Mouse (Mus musculus) lung, embryonic 14.5 days (tissue): ENCODE measurements at regions not wholly inside any gene's neighbourhood (a gene's known extent, or its start where the extent isn't known, plus 50 kb on each side); places are given as distances from the start of the nearest gene placed in this dataset.

ENCODE experiments used
- ATAC-seq: fragments of 200-750 bp; cut with Nextera tagmentation; 2 replicates; pipeline ENCODE4 v1.8.0; 2017; ENCODE audit warnings: mild to moderate bottlenecking, moderate TSS enrichment, moderate library complexity; ENCODE audit not compliant: insufficient read depth
- DNase-seq: peaks from one replicate; pipeline ENCODE4 v3.0.0-alpha.2; 2015
- H3K27ac ChIP-seq: fragments of 300-500 bp; sonication (generic); 2 replicates; pipeline ENCODE4 v1.5.1; 2014; ENCODE audit warnings: low read depth, mild to moderate bottlenecking, moderate library complexity
- H3K27me3 ChIP-seq: fragments of 300-500 bp; sonication (generic); 2 replicates; pipeline ENCODE4 v1.6.1; 2014; ENCODE audit warnings: low read length, control low read depth; ENCODE audit not compliant: insufficient read depth
- H3K36me3 ChIP-seq: fragments of 300-500 bp; sonication (generic); 2 replicates; pipeline ENCODE4 v1.6.1; 2014; ENCODE audit warnings: control low read depth; ENCODE audit not compliant: insufficient read depth
- H3K4me1 ChIP-seq: fragments of 300-500 bp; sonication (generic); 2 replicates; pipeline ENCODE4 v1.6.1; 2014; ENCODE audit warnings: antibody characterized with exemption, control low read depth; ENCODE audit not compliant: insufficient read depth
- H3K4me2 ChIP-seq: fragments of 300-500 bp; sonication (generic); 2 replicates; pipeline ENCODE4 v1.6.1; 2014; ENCODE audit warnings: mild to moderate bottlenecking
- H3K4me3 ChIP-seq: fragments of 300-500 bp; sonication (generic); 2 replicates; pipeline ENCODE4 v1.5.1; 2014; ENCODE audit warnings: low read depth, low read length
- H3K9ac ChIP-seq: fragments of 300-500 bp; sonication (generic); 2 replicates; pipeline ENCODE4 v1.6.1; 2014
- H3K9me3 ChIP-seq: fragments of 300-500 bp; sonication (generic); 2 replicates; pipeline ENCODE4 v1.6.1; 2016; ENCODE audit warnings: low read depth, low read length, control low read depth
- CTCF ChIP-seq: IDR thresholded peaks from 2 replicates; pipeline ENCODE4 v1.5.1; 2016; ENCODE audit warnings: antibody characterized with exemption, low read depth
- WGBS: fragments of 180-500 bp; shearing (Covaris S2); extraction: QIAGEN DNeasy Blood & Tissue Kit; methylation state at CpG from one replicate; pipeline ENCODE4 v1.1.7; 2014; 5-methylcytosine and 5-hydroxymethylcytosine counted together

GRCm38 (mm10) chr8:100702365-100702764 lies 1286.1 kb upstream of the Cdh8 start:
- H3K36me3 ChIP-seq, result no peaks in the 10 kb centered on the region
- H3K4me1 ChIP-seq, result no peaks in the 10 kb centered on the region
- no peak for ATAC-seq
- no peak overlapping the region for H3K27ac ChIP-seq
- H3K9ac ChIP-seq, result no peak overlapping the region
- no peak for DNase-seq
- no peaks in the 10 kb centered on the region for H3K9me3 ChIP-seq
- no peaks in the 10 kb centered on the region for H3K27me3 ChIP-seq
- 74% methylated on average over 2 of the region's 2 CpGs for WGBS
- no peak overlapping the region for H3K4me2 ChIP-seq
- no peak overlapping the region for H3K4me3 ChIP-seq
- TF ChIP-seq CTCF, result no peak

- WGBS, result 81% methylated on average over 3 of the region's 3 CpGs
- TF ChIP-seq CTCF, result no peak
- no peaks in the 10 kb centered on the region for H3K36me3 ChIP-seq
- no peak overlapping the region for H3K4me2 ChIP-seq
- H3K4me3 ChIP-seq, result no peak overlapping the region
- H3K27ac ChIP-seq, result no peak overlapping the region
- DNase-seq (no peak), ATAC-seq (no peak)
- H3K9me3 ChIP-seq, result no peaks in the 10 kb centered on the region
- no peaks in the 10 kb centered on the region for H3K27me3 ChIP-seq
- H3K9ac ChIP-seq, result no peak overlapping the region
- H3K4me1 ChIP-seq, result no peaks in the 10 kb centered on the region
Observed at GRCm38 (mm10) chr8:100695043-100695442, 1278.8 kb upstream of the Cdh8 start.

- no peak overlapping the region for H3K4me3 ChIP-seq
- 60% methylated on average over 3 of the region's 3 CpGs for WGBS
- DNase-seq, result no peak
- ATAC-seq, result no peak
- no peaks in the 10 kb centered on the region for H3K27me3 ChIP-seq
- no peaks in the 10 kb centered on the region for H3K9me3 ChIP-seq
- H3K4me1 ChIP-seq, result no peaks in the 10 kb centered on the region
- no peak for TF ChIP-seq CTCF
- H3K9ac ChIP-seq, result no peak overlapping the region
- no peak overlapping the region for H3K4me2 ChIP-seq
- no peaks in the 10 kb centered on the region for H3K36me3 ChIP-seq
- no peak overlapping the region for H3K27ac ChIP-seq
Observed at GRCm38 (mm10) chr8:100678580-100678979, 1262.3 kb upstream of the Cdh8 start.
